Mouse (Mus musculus) ovary, adult 18-20 months (tissue): ENCODE data around the gene Castor1.

Experiments used
- DNase-seq: peaks from one replicate; pipeline ENCODE4 v3.0.0; 2022; ENCODE audit warnings: low spot score, mixed read lengths

Gene Castor1

GRCm38 (mm10) chr11:4235052-4235655 lies 17.1 kb downstream of the Castor1 start:
- no peak for DNase-seq

GRCm38 (mm10) chr11:4235665-4236545 lies 17.9 kb downstream of the Castor1 start, which contains the start of gene Osm:
TSS of gene Osm (plus strand) at chr11:4236420.
- no peak for DNase-seq

GRCm38 (mm10) chr11:4236546-4237067 lies 18.6 kb downstream of the Castor1 start:
- no peak for DNase-seq

- DNase-seq: no peak
Measured at GRCm38 (mm10) chr11:4237389-4237912, 19.4 kb downstream of the Castor1 start.

GRCm38 (mm10) chr11:4238167-4238566 lies 20.1 kb downstream of the Castor1 start:
- DNase-seq: no peak

GRCm38 (mm10) chr11:4239691-4240090 lies 21.7 kb downstream of the Castor1 start:
- DNase-seq: no peak

GRCm38 (mm10) chr11:4240151-4240550 lies 22.1 kb downstream of the Castor1 start:
- no peak for DNase-seq

- no peak for DNase-seq
Measured at GRCm38 (mm10) chr11:4241180-4241579, 23.2 kb downstream of the Castor1 start.

GRCm38 (mm10) chr11:4246126-4246525 lies 28.1 kb downstream of the Castor1 start:
- no peak for DNase-seq

GRCm38 (mm10) chr11:4246623-4247022 lies 28.6 kb downstream of the Castor1 start:
- no peak for DNase-seq

- no peak for DNase-seq
Measured at GRCm38 (mm10) chr11:4247201-4247959, 29.4 kb downstream of the Castor1 start.

GRCm38 (mm10) chr11:4249151-4249550 lies 31.1 kb downstream of the Castor1 start:
- no peak for DNase-seq

- no peak for DNase-seq
Measured at GRCm38 (mm10) chr11:4250290-4250689, 32.3 kb downstream of the Castor1 start.

- no peak for DNase-seq
Measured at GRCm38 (mm10) chr11:4251376-4251775, 33.4 kb downstream of the Castor1 start.

- no peak for DNase-seq
Measured at GRCm38 (mm10) chr11:4252886-4253285, 34.9 kb downstream of the Castor1 start.

GRCm38 (mm10) chr11:4256846-4257607 lies 39.0 kb downstream of the Castor1 start, which contains the start of gene Lif:
TSS of gene Lif (plus strand) at chr11:4257557.
- no peak for DNase-seq

- DNase-seq: no peak
Measured at GRCm38 (mm10) chr11:4257756-4258155, 39.7 kb downstream of the Castor1 start.

GRCm38 (mm10) chr11:4258657-4259082 lies 40.6 kb downstream of the Castor1 start:
- DNase-seq: peak; percentile 24

GRCm38 (mm10) chr11:4260463-4261187 lies 42.6 kb downstream of the Castor1 start:
- DNase-seq: no peak

GRCm38 (mm10) chr11:4261188-4261494 lies 43.1 kb downstream of the Castor1 start:
- no peak for DNase-seq

GRCm38 (mm10) chr11:4261969-4262368 lies 43.9 kb downstream of the Castor1 start:
- DNase-seq: no peak
